Mouse (Mus musculus): ENCODE data around the gene Nkd2. TPM values are rescaled to one million over a fixed set of nuclear protein-coding genes. Genes with fewer than 3 reads are reported as not detected.

The Nkd2 gene
- polyA plus RNA-seq, 1 experiment from 2014 or later, result 4.1 TPM

GRCm38 (mm10) chr13:73839137-73839548 is 8.3 kb downstream of the Nkd2 start:
- Histone ChIP-seq H3K36me3 (no peaks in the 10 kb centered on the region), H3K27ac (no peak overlapping the region), H3K9ac (no peak overlapping the region), H3K9me3 (no peaks in the 10 kb centered on the region), H3K4me2 (replicated peaks) (no peak overlapping the region), H3K27me3 (replicated peaks) (no peaks in the 10 kb centered on the region), H3K4me1 (replicated peaks) (0 out of 2 replicates have a peak, but pooled peaks cover 2% of the 10 kb centered on the region), H3K4me3 (replicated peaks) (no peak overlapping the region)
- no peak for ATAC-seq
- WGBS, result 89% methylated on average over 11 of the region's 11 CpGs

GRCm38 (mm10) chr13:73837708-73838107 is 9.7 kb downstream of the Nkd2 start:
- 0 out of 2 replicates have a peak, but pooled peaks cover 2% of the 10 kb centered on the region for H3K4me1 ChIP-seq (replicated peaks)
- no peaks in the 10 kb centered on the region for H3K9me3 ChIP-seq
- no peak overlapping the region for H3K27ac ChIP-seq
- no peak overlapping the region for H3K9ac ChIP-seq
- no peak for ATAC-seq
- WGBS, result 75% methylated on average over 8 of the region's 8 CpGs
- no peak overlapping the region for H3K4me3 ChIP-seq (replicated peaks)
- H3K4me2 ChIP-seq (replicated peaks), result no peak overlapping the region
- no peaks in the 10 kb centered on the region for H3K27me3 ChIP-seq (replicated peaks)
- no peaks in the 10 kb centered on the region for H3K36me3 ChIP-seq

GRCm38 (mm10) chr13:73836491-73836890 is 10.9 kb downstream of the Nkd2 start:
- Histone ChIP-seq H3K36me3 (no peaks in the 10 kb centered on the region), H3K4me1 (replicated peaks) (0 out of 2 replicates have a peak, but pooled peaks cover 2% of the 10 kb centered on the region), H3K4me3 (replicated peaks) (no peak overlapping the region), H3K27me3 (replicated peaks) (no peaks in the 10 kb centered on the region), H3K27ac (no peak overlapping the region), H3K4me2 (replicated peaks) (no peak overlapping the region), H3K9ac (no peak overlapping the region), H3K9me3 (no peaks in the 10 kb centered on the region)
- ATAC-seq, result no peak
- WGBS, result 72% methylated on average over 6 of the region's 6 CpGs

- Histone ChIP-seq H3K9ac (no peak overlapping the region), H3K4me3 (replicated peaks) (no peak overlapping the region), H3K9me3 (no peaks in the 10 kb centered on the region), H3K27me3 (replicated peaks) (no peaks in the 10 kb centered on the region), H3K36me3 (no peaks in the 10 kb centered on the region), H3K27ac (no peak overlapping the region), H3K4me2 (replicated peaks) (no peak overlapping the region), H3K4me1 (replicated peaks) (0 out of 2 replicates have a peak, but pooled peaks cover 2% of the 10 kb centered on the region)
- 46% methylated on average over 4 of the region's 4 CpGs for WGBS
- no peak for ATAC-seq
Observed at GRCm38 (mm10) chr13:73835791-73836190, 11.6 kb downstream of the Nkd2 start.

- no peak overlapping the region for H3K4me2 ChIP-seq (replicated peaks)
- no peak overlapping the region for H3K27ac ChIP-seq
- H3K27me3 ChIP-seq (replicated peaks), result no peaks in the 10 kb centered on the region
- no peak for ATAC-seq
- no peaks in the 10 kb centered on the region for H3K9me3 ChIP-seq
- no peak overlapping the region for H3K9ac ChIP-seq
- no peaks in the 10 kb centered on the region for H3K36me3 ChIP-seq
- H3K4me3 ChIP-seq (replicated peaks), result no peak overlapping the region
- WGBS, result 61% methylated on average over 12 of the region's 12 CpGs
- H3K4me1 ChIP-seq (replicated peaks), result 0 out of 2 replicates have a peak, but pooled peaks cover 2% of the 10 kb centered on the region
Observed at GRCm38 (mm10) chr13:73833809-73834208, 13.6 kb downstream of the Nkd2 start.

- Histone ChIP-seq H3K4me2 (replicated peaks) (no peak overlapping the region), H3K4me1 (replicated peaks) (0 out of 2 replicates have a peak, but pooled peaks cover 1% of the 10 kb centered on the region), H3K9ac (no peak overlapping the region), H3K36me3 (no peaks in the 10 kb centered on the region), H3K9me3 (no peaks in the 10 kb centered on the region), H3K27me3 (replicated peaks) (no peaks in the 10 kb centered on the region), H3K4me3 (replicated peaks) (no peak overlapping the region), H3K27ac (no peak overlapping the region)
- peak; percentile 41 for ATAC-seq
- 1% methylated on average over 2 of the region's 2 CpGs for WGBS
Observed at GRCm38 (mm10) chr13:73831486-73831885, 15.9 kb downstream of the Nkd2 start.

- Histone ChIP-seq H3K9me3 (no peaks in the 10 kb centered on the region), H3K4me1 (replicated peaks) (no peaks in the 10 kb centered on the region), H3K9ac (no peak overlapping the region), H3K27ac (no peak overlapping the region), H3K4me3 (replicated peaks) (no peak overlapping the region), H3K27me3 (replicated peaks) (no peaks in the 10 kb centered on the region), H3K4me2 (replicated peaks) (no peak overlapping the region), H3K36me3 (no peaks in the 10 kb centered on the region)
- ATAC-seq, result no peak
- 64% methylated on average over 8 of the region's 8 CpGs for WGBS
Observed at GRCm38 (mm10) chr13:73827243-73827642, 20.2 kb downstream of the Nkd2 start.

- no peaks in the 10 kb centered on the region for H3K36me3 ChIP-seq
Observed at GRCm38 (mm10) chr13:73823711-73824110, 23.7 kb downstream of the Nkd2 start.

GRCm38 (mm10) chr13:73822187-73822800 is 25.1 kb downstream of the Nkd2 start:
- no peaks in the 10 kb centered on the region for H3K27me3 ChIP-seq (replicated peaks)
- no peak overlapping the region for H3K27ac ChIP-seq
- H3K4me3 ChIP-seq (replicated peaks), result no peak overlapping the region
- H3K36me3 ChIP-seq, result no peaks in the 10 kb centered on the region
- H3K9me3 ChIP-seq, result no peaks in the 10 kb centered on the region
- no peaks in the 10 kb centered on the region for H3K4me1 ChIP-seq (replicated peaks)
- WGBS, result 64% methylated on average over 4 of the region's 4 CpGs
- no peak overlapping the region for H3K9ac ChIP-seq
- ATAC-seq, result peak; percentile 27; the same call in 1 of the 2 replicates
- H3K4me2 ChIP-seq (replicated peaks), result no peak overlapping the region

More at GRCm38 (mm10) chr13:73823711-73824110, 23.7 kb downstream of the Nkd2 start:
- ATAC-seq, result 0 out of 2 replicates have a peak, but pooled peaks have one; percentile 8
- WGBS, result 58% methylated on average over 6 of the region's 6 CpGs
- Histone ChIP-seq H3K9me3 (no peaks in the 10 kb centered on the region), H3K27me3 (replicated peaks) (no peaks in the 10 kb centered on the region), H3K4me1 (replicated peaks) (no peaks in the 10 kb centered on the region), H3K9ac (no peak overlapping the region), H3K4me2 (replicated peaks) (no peak overlapping the region), H3K27ac (no peak overlapping the region), H3K4me3 (replicated peaks) (no peak overlapping the region)

- 87% methylated on average over 7 of the region's 7 CpGs for WGBS
- H3K4me2 ChIP-seq (replicated peaks), result no peak overlapping the region
- ATAC-seq, result no peak
- H3K36me3 ChIP-seq, result 0 out of 2 replicates have a peak, but pooled peaks cover 1% of the 10 kb centered on the region
- no peaks in the 10 kb centered on the region for H3K4me1 ChIP-seq (replicated peaks)
- H3K27me3 ChIP-seq (replicated peaks), result no peaks in the 10 kb centered on the region
- H3K9ac ChIP-seq, result no peak overlapping the region
- H3K9me3 ChIP-seq, result no peaks in the 10 kb centered on the region
- H3K27ac ChIP-seq, result no peak overlapping the region
- no peak overlapping the region for H3K4me3 ChIP-seq (replicated peaks)
Observed at GRCm38 (mm10) chr13:73821251-73821650, 26.2 kb downstream of the Nkd2 start.

- 0 out of 2 replicates have a peak, but pooled peaks cover 7% of the 10 kb centered on the region for H3K36me3 ChIP-seq
- no peak overlapping the region for H3K9ac ChIP-seq
- H3K4me1 ChIP-seq (replicated peaks), result no peaks in the 10 kb centered on the region
- H3K27ac ChIP-seq, result no peak overlapping the region
- H3K9me3 ChIP-seq, result no peaks in the 10 kb centered on the region
- 67% methylated on average over 3 of the region's 3 CpGs for WGBS
- H3K4me2 ChIP-seq (replicated peaks), result no peak overlapping the region
- no peak for ATAC-seq
- H3K4me3 ChIP-seq (replicated peaks), result no peak overlapping the region
- H3K27me3 ChIP-seq (replicated peaks), result no peaks in the 10 kb centered on the region
Observed at GRCm38 (mm10) chr13:73818921-73819320, 28.5 kb downstream of the Nkd2 start.

- WGBS, result 81% methylated on average over 6 of the region's 6 CpGs
- 0 out of 2 replicates have a peak, but pooled peaks cover 7% of the 10 kb centered on the region for H3K36me3 ChIP-seq
- H3K9ac ChIP-seq, result no peak overlapping the region
- no peak for ATAC-seq
- no peaks in the 10 kb centered on the region for H3K27me3 ChIP-seq (replicated peaks)
- H3K4me2 ChIP-seq (replicated peaks), result no peak overlapping the region
- H3K4me1 ChIP-seq (replicated peaks), result no peaks in the 10 kb centered on the region
- no peak overlapping the region for H3K4me3 ChIP-seq (replicated peaks)
- no peak overlapping the region for H3K27ac ChIP-seq
- no peaks in the 10 kb centered on the region for H3K9me3 ChIP-seq
Observed at GRCm38 (mm10) chr13:73816338-73816737, 31.1 kb downstream of the Nkd2 start.

- Histone ChIP-seq H3K4me1 (replicated peaks) (no peaks in the 10 kb centered on the region), H3K36me3 (peaks cover 20% of the 10 kb centered on the region), H3K27ac (no peak overlapping the region), H3K9ac (no peak overlapping the region), H3K4me3 (replicated peaks) (no peak overlapping the region), H3K27me3 (replicated peaks) (no peaks in the 10 kb centered on the region), H3K9me3 (no peaks in the 10 kb centered on the region), H3K4me2 (replicated peaks) (no peak overlapping the region)
- WGBS, result 92% methylated on average over 7 of the region's 7 CpGs
- no peak for ATAC-seq
Observed at GRCm38 (mm10) chr13:73814181-73814580, 33.2 kb downstream of the Nkd2 start.
